Mouse (Mus musculus): ENCODE data around the gene Olfr350. TPM values are rescaled to one million over a fixed set of nuclear protein-coding genes. Genes with fewer than 3 reads are reported as not detected.

Olfr350 gene
- not detected in 2 replicates for polyA plus RNA-seq (2012; rRNA removed)

DNA sequence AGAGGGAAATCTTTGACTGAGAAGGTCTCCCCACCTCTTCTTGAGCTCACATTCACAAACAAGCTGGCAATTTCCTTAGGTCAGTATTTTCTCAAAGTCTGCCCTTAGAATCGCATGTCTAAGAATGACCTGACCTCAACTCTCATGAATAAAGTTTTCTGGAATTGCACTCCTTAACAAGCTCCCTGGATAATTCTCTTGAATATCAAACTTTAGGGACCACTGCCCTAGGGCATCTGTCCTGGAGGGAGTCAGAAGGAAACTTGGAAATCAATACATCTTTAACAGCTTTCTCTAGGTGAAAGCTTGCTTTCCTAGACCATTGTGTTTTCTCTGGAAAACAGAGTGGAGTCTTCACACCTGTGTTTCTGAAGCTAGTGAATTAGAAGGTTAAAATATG is at the start of gene Olfr350:
Gene Olfr350 (plus strand): TSS at position 301 of the 400 bp plus-strand sequence.
- H3K4me1 ChIP-seq (ENCODE audit: control insufficient read depth, insufficient read depth, low read length), result no peaks in the 10 kb centered on the region
- TF ChIP-seq CTCF (IDR thresholded peaks at IDR 0.05; ENCODE audit: extremely low read depth, insufficient read depth, low read length), result no peak
- no peak for TF ChIP-seq POLR2A (IDR thresholded peaks at IDR 0.05; ENCODE audit: extremely low read depth, insufficient read depth, low read length)
- no peak within 1 kb of the TSS for H3K27ac ChIP-seq (ENCODE audit: insufficient read depth, low read length)
- H3K4me3 ChIP-seq (ENCODE audit: insufficient read depth, low read length), result no peak within 1 kb of the TSS

DNA sequence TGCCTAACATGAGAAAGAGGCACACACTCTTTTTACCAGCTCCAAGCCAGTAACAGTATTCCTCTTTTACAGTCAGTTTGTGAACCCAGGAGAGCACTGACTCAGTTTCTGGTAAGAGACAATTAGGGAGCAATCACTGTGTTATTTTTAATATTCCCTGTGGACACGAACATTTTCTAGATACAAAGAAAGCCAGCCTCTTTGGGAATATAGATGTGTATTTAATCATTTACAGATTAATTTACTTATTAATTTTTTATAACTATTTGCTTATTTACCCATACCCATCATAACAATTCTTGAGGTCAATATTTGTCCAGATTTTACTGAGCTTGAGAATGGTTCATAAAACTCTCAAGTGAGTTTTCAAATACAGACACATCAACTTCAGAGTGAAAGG is 29.2 kb upstream of the Olfr350 start, which contains the start of gene Olfr3:
Gene Olfr3 (minus strand): TSS at position 101 of the 400 bp plus-strand sequence.
- Histone ChIP-seq H3K4me3 (ENCODE audit: insufficient read depth, low read length) (no peak within 1 kb of the TSS), H3K27ac (ENCODE audit: insufficient read depth, low read length) (no peak within 1 kb of the TSS), H3K4me1 (ENCODE audit: control insufficient read depth, insufficient read depth, low read length) (no peaks in the 10 kb centered on the region)
- TF ChIP-seq CTCF (IDR thresholded peaks at IDR 0.05; ENCODE audit: extremely low read depth, insufficient read depth, low read length) (no peak), POLR2A (IDR thresholded peaks at IDR 0.05; ENCODE audit: extremely low read depth, insufficient read depth, low read length) (no peak)

DNA sequence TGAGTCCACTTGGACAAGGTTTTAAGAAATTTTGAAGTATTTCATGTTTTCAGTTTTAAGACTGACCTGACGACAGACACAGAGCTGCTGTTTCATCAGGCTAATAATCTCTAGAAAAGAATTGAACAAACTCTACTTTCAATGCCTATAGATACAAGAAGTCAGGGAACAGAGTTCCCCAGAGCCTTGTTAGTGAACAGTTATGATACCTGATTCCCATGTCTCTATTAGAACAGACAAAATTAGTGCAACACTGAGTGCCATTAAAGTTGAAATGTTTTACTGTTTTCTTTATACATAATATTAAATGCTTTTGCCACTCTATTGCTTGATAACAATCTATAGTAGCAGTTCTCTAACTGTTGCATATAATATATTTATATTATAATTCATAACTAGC is 16.4 kb downstream of the Olfr350 start, which contains the start of gene Olfr351:
Gene Olfr351 (minus strand): TSS at position 101 of the 400 bp plus-strand sequence.
- TF ChIP-seq CTCF (IDR thresholded peaks at IDR 0.05; ENCODE audit: extremely low read depth, insufficient read depth, low read length) (no peak), POLR2A (IDR thresholded peaks at IDR 0.05; ENCODE audit: extremely low read depth, insufficient read depth, low read length) (no peak)
- no peak within 1 kb of the TSS for H3K27ac ChIP-seq (ENCODE audit: insufficient read depth, low read length)
- H3K4me3 ChIP-seq (ENCODE audit: insufficient read depth, low read length), result no peak within 1 kb of the TSS
- no peaks in the 10 kb centered on the region for H3K4me1 ChIP-seq (ENCODE audit: control insufficient read depth, insufficient read depth, low read length)

DNA sequence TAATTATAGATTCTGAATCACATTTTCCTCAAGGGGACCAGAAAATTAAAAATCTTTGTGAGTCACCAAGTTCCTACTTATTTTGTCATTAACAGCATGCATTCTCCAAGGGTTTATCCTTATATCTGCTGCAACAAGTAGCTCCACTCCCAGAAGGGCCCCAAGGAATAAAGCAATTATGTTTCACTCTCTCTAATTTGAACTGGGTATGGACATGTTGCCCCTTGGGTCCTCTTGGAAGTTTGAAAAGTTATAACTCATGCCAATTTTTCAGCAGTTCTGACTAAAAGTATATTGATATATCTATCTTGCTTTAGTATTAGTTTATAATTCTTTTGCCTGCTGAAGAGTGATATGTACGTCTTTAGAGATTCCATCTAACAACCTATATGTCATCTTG is 22.1 kb downstream of the Olfr350 start, which contains the start of gene Olfr352:
Gene Olfr352 (plus strand): TSS at position 301 of the 400 bp plus-strand sequence.
- TF ChIP-seq POLR2A (IDR thresholded peaks at IDR 0.05; ENCODE audit: extremely low read depth, insufficient read depth, low read length), result no peak
- Histone ChIP-seq H3K27ac (ENCODE audit: insufficient read depth, low read length) (no peak within 1 kb of the TSS), H3K4me1 (ENCODE audit: control insufficient read depth, insufficient read depth, low read length) (no peaks in the 10 kb centered on the region), H3K4me3 (ENCODE audit: insufficient read depth, low read length) (no peak within 1 kb of the TSS)

DNA sequence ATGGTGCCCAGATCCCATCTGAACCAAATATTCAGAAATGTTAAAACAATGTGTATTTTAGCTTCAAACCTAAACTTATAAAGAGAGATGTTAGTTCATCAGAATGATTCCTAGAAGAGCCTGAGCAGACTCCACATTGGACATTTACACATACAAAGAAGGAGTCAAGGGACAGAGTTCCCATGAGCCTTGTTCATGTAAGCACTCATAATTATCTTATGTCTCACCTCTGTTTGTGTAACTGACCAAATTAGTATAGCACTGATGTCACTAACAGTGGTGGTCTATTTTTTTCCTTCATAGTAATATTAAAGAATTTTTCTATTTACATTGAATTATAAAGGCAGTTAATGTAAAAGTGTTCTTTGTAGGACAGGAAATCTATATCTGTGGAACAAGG is 46.7 kb downstream of the Olfr350 start, which contains the start of gene Olfr353:
Gene Olfr353 (minus strand): TSS at position 101 of the 400 bp plus-strand sequence.
- Histone ChIP-seq H3K4me3 (ENCODE audit: insufficient read depth, low read length) (no peak within 1 kb of the TSS), H3K4me1 (ENCODE audit: control insufficient read depth, insufficient read depth, low read length) (no peaks in the 10 kb centered on the region), H3K27ac (ENCODE audit: insufficient read depth, low read length) (no peak within 1 kb of the TSS)
- TF ChIP-seq CTCF (IDR thresholded peaks at IDR 0.05; ENCODE audit: extremely low read depth, insufficient read depth, low read length), result no peak
- TF ChIP-seq POLR2A (IDR thresholded peaks at IDR 0.05; ENCODE audit: extremely low read depth, insufficient read depth, low read length), result no peak

DNA sequence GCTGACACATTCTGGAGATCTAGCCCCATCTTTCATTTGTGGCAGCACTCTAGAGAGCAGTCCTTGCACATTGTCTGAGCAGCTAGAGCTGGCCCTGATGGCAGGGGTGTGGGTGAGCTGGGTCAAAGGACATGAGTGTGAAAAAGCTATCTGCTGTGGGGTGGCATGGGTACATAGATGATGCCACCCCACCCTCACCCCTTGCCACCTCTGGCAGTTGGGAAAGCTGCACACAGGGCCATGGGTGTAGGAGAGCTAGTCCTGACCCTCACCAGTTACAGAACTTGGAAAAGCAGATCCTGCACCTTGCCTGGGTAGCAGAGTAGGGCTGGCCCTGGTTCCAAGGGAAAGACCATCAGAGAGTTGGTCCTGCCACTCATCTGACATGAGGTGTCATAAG is 51.0 kb downstream of the Olfr350 start:
- Histone ChIP-seq H3K4me1 (ENCODE audit: control insufficient read depth, insufficient read depth, low read length) (no peaks in the 10 kb centered on the region), H3K4me3 (ENCODE audit: insufficient read depth, low read length) (no peak overlapping the region), H3K27ac (ENCODE audit: insufficient read depth, low read length) (no peak overlapping the region)
- TF ChIP-seq POLR2A (IDR thresholded peaks at IDR 0.05; ENCODE audit: extremely low read depth, insufficient read depth, low read length) (no peak), CTCF (IDR thresholded peaks at IDR 0.05; ENCODE audit: extremely low read depth, insufficient read depth, low read length) (no peak)

Other genes starting within 250 kb of the Olfr350 start
- gene Olfr345, start 206.3 kb upstream of the Olfr350 start, polyA plus RNA-seq (2012; rRNA removed), result not detected in 2 replicates
- not detected in 2 replicates for gene Olfr346, start 160.5 kb upstream of the Olfr350 start, polyA plus RNA-seq (2012; rRNA removed)
- gene Olfr347, start 114.4 kb upstream of the Olfr350 start, polyA plus RNA-seq (2012; rRNA removed), result not detected in 2 replicates
- gene Olfr348, start 62.0 kb upstream of the Olfr350 start, polyA plus RNA-seq (2012; rRNA removed), result not detected in 2 replicates
- not detected in 2 replicates for gene Olfr50, start 55.8 kb upstream of the Olfr350 start, polyA plus RNA-seq (2012; rRNA removed)
- gene Olfr3, start 29.3 kb upstream of the Olfr350 start, polyA plus RNA-seq (2012; rRNA removed), result not detected in 2 replicates
- gene Olfr351, start 16.4 kb downstream of the Olfr350 start, polyA plus RNA-seq (2012; rRNA removed), result not detected in 2 replicates
- gene Olfr352, start 22.1 kb downstream of the Olfr350 start, polyA plus RNA-seq (2012; rRNA removed), result not detected in 2 replicates
- not detected in 2 replicates for gene Olfr353, start 46.6 kb downstream of the Olfr350 start, polyA plus RNA-seq (2012; rRNA removed)
- gene Olfr354, start 59.4 kb downstream of the Olfr350 start, polyA plus RNA-seq (2012; rRNA removed), result not detected in 2 replicates
- not detected in 2 replicates for gene Olfr355, start 82.6 kb downstream of the Olfr350 start, polyA plus RNA-seq (2012; rRNA removed)
- not detected in 2 replicates for gene Olfr356, start 90.8 kb downstream of the Olfr350 start, polyA plus RNA-seq (2012; rRNA removed)
- gene Olfr357, start 147.5 kb downstream of the Olfr350 start, polyA plus RNA-seq (2012; rRNA removed), result not detected in 2 replicates
- not detected in 2 replicates for gene Olfr358, start 163.0 kb downstream of the Olfr350 start, polyA plus RNA-seq (2012; rRNA removed)
- gene Olfr360, start 219.4 kb downstream of the Olfr350 start, polyA plus RNA-seq (2012; rRNA removed), result not detected in 2 replicates
- gene Olfr361, start 243.0 kb downstream of the Olfr350 start, polyA plus RNA-seq (2012; rRNA removed), result not detected in 2 replicates